Mouse (Mus musculus) thymus, adult 2 months (tissue): ENCODE results near the gene Vars.

Source experiments
- CTCF ChIP-seq: fragments of 200-500 bp; IDR thresholded peaks from 2 replicates; pipeline ENCODE4 v1.5.1; 2012; ENCODE audit warnings: mild to moderate bottlenecking, control low read depth, low read length, moderate library complexity, borderline replicate concordance; ENCODE audit not compliant: control insufficient read depth, poor library complexity, insufficient read depth; ENCODE audit errors: extremely low read depth
- POLR2A ChIP-seq: fragments of 200-500 bp; IDR thresholded peaks from 2 replicates; pipeline ENCODE4 v1.6.1; 2012; ENCODE audit warnings: mild to moderate bottlenecking, low read length, control low read depth, moderate library complexity; ENCODE audit not compliant: control insufficient read depth, poor library complexity, insufficient read depth; ENCODE audit errors: extremely low read depth

DNA sequence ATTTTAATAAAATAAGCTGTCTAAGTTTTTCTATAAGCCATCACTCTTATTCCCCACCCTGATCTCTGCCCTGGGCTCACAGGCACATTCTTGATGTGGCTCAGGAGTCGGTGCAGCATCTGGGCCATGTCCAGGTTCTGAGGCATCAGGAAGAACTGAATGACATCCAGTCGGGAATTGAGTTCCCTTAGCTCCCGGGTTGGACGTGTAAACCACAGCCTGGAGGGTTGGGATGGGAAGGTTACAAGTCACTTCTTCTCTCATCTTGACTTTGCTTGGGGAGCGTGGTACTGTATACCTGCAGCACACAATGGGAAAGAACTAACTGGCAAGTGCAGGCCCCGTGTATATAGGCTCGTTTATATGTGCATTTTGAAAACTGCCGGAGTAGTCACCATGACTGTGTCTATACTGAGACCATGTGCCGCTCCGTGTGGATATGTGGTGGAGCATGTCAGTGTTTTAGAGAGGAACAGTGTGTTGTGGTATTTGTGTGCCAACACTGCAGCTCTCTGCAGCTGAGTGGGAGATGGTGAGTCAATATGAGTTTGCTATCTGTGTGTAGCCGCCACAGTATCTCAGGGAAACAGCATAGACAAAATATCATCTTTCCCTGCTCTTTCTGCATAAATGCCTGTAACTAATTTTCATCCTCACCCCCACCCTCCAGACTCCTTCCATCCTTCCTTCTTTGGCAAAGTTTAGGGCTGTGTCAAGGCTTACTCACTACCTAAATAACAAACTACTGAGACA lies 38.5 kb downstream of the Vars start:
- no peak for TF ChIP-seq POLR2A
- no peak for TF ChIP-seq CTCF
